Mouse (Mus musculus) heart, adult 18-20 months (tissue): ENCODE results near the gene Olfr632. TPM values are rescaled to one million over a fixed set of nuclear protein-coding genes. Genes with fewer than 3 reads are reported as not detected.
"Not testable (repeated sequence)": the region's sequence is repeated elsewhere in the genome, so short reads cannot be mapped to it uniquely, and the experiment has no call there.

Source experiments
- DNase-seq, 2 experiments: peaks; one replicate each; pipeline ENCODE4 v3.0.0; 2021 to 2022; ENCODE audit warnings: mixed read lengths in 1 of 2
- long read RNA-seq, 2 experiments: library from polyadenylated mRNA; stranded (forward); transcript quantifications; one replicate each; pipeline ENCODE4 v2.0.0; 2021
- total RNA-seq, 2 experiments: library from RNA; stranded (reverse); gene quantifications; 2 replicates each; pipeline ENCODE4 v1.2.3; 2021

Gene Olfr632
- total RNA-seq: not detected
- long read RNA-seq, experiment 1: 0 reads
- long read RNA-seq, experiment 2: 0 reads

GRCm38 (mm10) chr7:103934264-103934663, at the start of gene Olfr632:
Olfr632 (plus strand) TSS chr7:103934347.
- DNase-seq: no peak

GRCm38 (mm10) chr7:103886152-103886551, 48.0 kb upstream of the Olfr632 start, which contains the start of gene Olfr66:
Olfr66 (minus strand) TSS chr7:103886252.
- no peak for DNase-seq

GRCm38 (mm10) chr7:103894385-103894784, 39.8 kb upstream of the Olfr632 start, which contains the start of gene Olfr64:
Olfr64 (minus strand) TSS chr7:103894485.
- DNase-seq: no peak

- DNase-seq: peak in 1 of 2 experiments; percentile 4
Measured at GRCm38 (mm10) chr7:103903187-103903586, 31.0 kb upstream of the Olfr632 start, which contains the start of gene Olfr65. Olfr65 (plus strand) TSS chr7:103903487.

- DNase-seq: no peak
Measured at GRCm38 (mm10) chr7:103910047-103910446, 24.1 kb upstream of the Olfr632 start.

- DNase-seq: no peak
Measured at GRCm38 (mm10) chr7:103912969-103913511, 21.1 kb upstream of the Olfr632 start.

- no peak for DNase-seq
Measured at GRCm38 (mm10) chr7:103915338-103915737, 18.8 kb upstream of the Olfr632 start.

GRCm38 (mm10) chr7:103928525-103928924, 5.6 kb upstream of the Olfr632 start, which contains the start of gene Olfr631:
Olfr631 (plus strand) TSS chr7:103928825.
- no peak for DNase-seq

- DNase-seq: peak; percentile 2 to 43
Measured at GRCm38 (mm10) chr7:103942730-103943129, 8.6 kb downstream of the Olfr632 start.

GRCm38 (mm10) chr7:103944137-103944536, 10.0 kb downstream of the Olfr632 start, which contains the start of gene Olfr633:
Olfr633 (plus strand) TSS chr7:103944437.
- DNase-seq: no peak

- not testable (repeated sequence) for DNase-seq
Measured at GRCm38 (mm10) chr7:103966873-103967272, 32.7 kb downstream of the Olfr632 start.

- DNase-seq: no peak
Measured at GRCm38 (mm10) chr7:103970852-103971251, 36.7 kb downstream of the Olfr632 start, which contains the start of gene Olfr635. Olfr635 (plus strand) TSS chr7:103971152.

GRCm38 (mm10) chr7:103971782-103972181, 37.6 kb downstream of the Olfr632 start:
- DNase-seq: no peak

Other genes with a start within 250 kb of the Olfr632 start
- not detected for gene Olfr243, start 219.7 kb upstream of the Olfr632 start, total RNA-seq
- gene Olfr628, start 204.0 kb upstream of the Olfr632 start, total RNA-seq: not detected
- not detected for gene Olfr629, start 189.4 kb upstream of the Olfr632 start, total RNA-seq
- not detected for gene Olfr630, start 177.0 kb upstream of the Olfr632 start, total RNA-seq
- gene Olfr69, start 162.8 kb upstream of the Olfr632 start, total RNA-seq: not detected
- not detected for gene Olfr68, start 154.6 kb upstream of the Olfr632 start, total RNA-seq
- not detected for gene Olfr67, start 142.5 kb upstream of the Olfr632 start, total RNA-seq
- gene Hbb-bt, start 120.4 kb upstream of the Olfr632 start, total RNA-seq: 1,000 to 10,000 TPM; 1,004 to 1,120 TPM
- gene Hbb-bs, start 106.3 kb upstream of the Olfr632 start, total RNA-seq: over 10,000 TPM; 10,167 to 10,648 TPM
- gene Hbb-bh2, start 93.8 kb upstream of the Olfr632 start, total RNA-seq: not detected
- gene Hbb-bh1, start 91.2 kb upstream of the Olfr632 start, total RNA-seq: not detected
- not detected for gene Hbb-y, start 81.1 kb upstream of the Olfr632 start, total RNA-seq
- gene Olfr66, start 48.1 kb upstream of the Olfr632 start, total RNA-seq: not detected
- gene Olfr64, start 39.9 kb upstream of the Olfr632 start, total RNA-seq: not detected
- not detected for gene Olfr65, start 30.9 kb upstream of the Olfr632 start, total RNA-seq
- gene Olfr631, start 5.5 kb upstream of the Olfr632 start, total RNA-seq: not detected
- gene Olfr633, start 10.1 kb downstream of the Olfr632 start, total RNA-seq: not detected
- gene Olfr635, start 36.8 kb downstream of the Olfr632 start, total RNA-seq: not detected
- gene Olfr638, start 64.4 kb downstream of the Olfr632 start, total RNA-seq: not detected
- gene Olfr639, start 83.0 kb downstream of the Olfr632 start, total RNA-seq: under 1 TPM; 0.05 TPM
- not detected for gene Olfr640, start 91.2 kb downstream of the Olfr632 start, total RNA-seq
- not detected for gene Olfr641, start 101.1 kb downstream of the Olfr632 start, total RNA-seq
- gene Olfr642, start 118.3 kb downstream of the Olfr632 start, total RNA-seq: not detected
- not detected for gene 4930516K23Rik, start 127.1 kb downstream of the Olfr632 start, total RNA-seq
- not detected for gene Olfr644, start 137.5 kb downstream of the Olfr632 start, total RNA-seq
- not detected for gene Olfr645, start 151.1 kb downstream of the Olfr632 start, total RNA-seq
- gene Olfr646, start 170.5 kb downstream of the Olfr632 start, total RNA-seq: not detected
- not detected for gene Ubqln5, start 195.5 kb downstream of the Olfr632 start, total RNA-seq
- not detected for gene Olfr643, start 203.1 kb downstream of the Olfr632 start, total RNA-seq
- gene Ubqln3, start 208.9 kb downstream of the Olfr632 start, total RNA-seq: not detected
- gene Ubqlnl, start 216.2 kb downstream of the Olfr632 start, total RNA-seq: not detected
- gene Olfm5, start 230.5 kb downstream of the Olfr632 start, total RNA-seq: not detected
- not detected for gene Olfr648, start 249.0 kb downstream of the Olfr632 start, total RNA-seq